Mouse (Mus musculus) megakaryocyte, embryonic 14.5 days (primary cell): ENCODE data around the gene Tfe3.

ENCODE experiments used
- FLI1 ChIP-seq: IDR thresholded peaks from 2 replicates; pipeline ENCODE4 v1.6.1; 2012; ENCODE audit warnings: low read length, inconsistent platforms, mixed read lengths
- GATA1 ChIP-seq: IDR thresholded peaks from 3 replicates; pipeline ENCODE4 v1.6.1; 2012; ENCODE audit warnings: mixed read lengths, low read length, inconsistent platforms, borderline replicate concordance

DNA sequence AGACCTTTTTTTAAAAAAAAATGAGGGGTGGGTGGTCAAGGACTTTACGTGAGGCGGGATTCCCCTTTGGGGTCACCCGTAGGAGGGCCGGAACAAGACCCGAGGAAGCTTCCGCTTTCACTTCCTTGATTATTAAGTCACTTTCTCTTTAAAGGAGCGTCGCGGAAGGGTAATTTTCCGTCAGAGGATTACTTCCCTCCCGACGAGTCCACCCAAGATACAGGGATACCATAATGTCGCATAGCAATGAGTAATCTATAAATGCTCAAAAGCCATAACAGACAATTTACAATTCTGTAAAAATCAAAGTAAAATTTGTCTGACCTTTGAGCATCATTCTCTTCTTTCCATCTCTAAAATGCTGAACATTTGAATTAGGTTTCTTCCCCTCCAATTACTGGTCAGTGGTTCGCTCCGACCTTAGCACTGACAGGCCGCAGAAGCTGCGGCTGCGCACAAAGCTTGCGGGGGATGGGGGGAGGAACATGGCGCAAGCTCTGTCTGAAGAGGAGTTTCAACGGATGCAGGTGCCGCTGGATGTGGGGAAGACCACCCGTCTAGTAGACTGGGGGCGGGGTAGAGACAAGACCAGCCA is 27.3 kb downstream of the Tfe3 start, which contains the start of gene Gripap1:
- TF ChIP-seq GATA1 (no peak), FLI1 (no peak)
